Mouse (Mus musculus): ENCODE measurements around the gene Cers3. TPM values are rescaled to one million over a fixed set of nuclear protein-coding genes. Genes with fewer than 3 reads are reported as not detected.

Gene Cers3
- polyA plus RNA-seq (2016; fragmentation: Nextera tagmentation; extraction: Ambion mirVana) = 3.2 and 4.0 TPM in 2 replicates

DNA sequence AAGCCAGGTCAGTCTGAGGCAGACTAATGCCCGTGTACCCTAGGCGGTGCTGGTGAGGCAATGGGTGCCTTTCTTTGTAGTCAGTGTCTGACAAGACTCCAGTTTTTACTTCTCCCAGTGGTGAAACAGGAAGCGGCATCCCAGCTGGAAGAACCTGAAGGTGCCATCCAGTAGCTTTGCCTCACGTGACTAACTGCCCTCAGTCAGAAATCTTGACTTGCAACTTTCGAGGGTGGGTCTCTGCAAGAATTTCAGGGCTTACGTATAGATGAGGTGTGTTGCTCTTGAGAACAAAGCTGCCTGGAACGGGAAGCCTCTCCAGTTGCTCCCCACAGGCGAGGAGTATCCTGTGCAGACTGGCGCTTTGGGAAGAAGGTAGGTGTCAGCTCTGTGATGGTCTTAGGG lies at the start of gene Cers3:
Gene Cers3, plus strand, starts transcription at position 128 of the 405 bp plus-strand sequence.
- Histone ChIP-seq H3K9me3 (no peaks in the 10 kb centered on the region), H3K9ac (no peak within 1 kb of the TSS), H3K27ac (no peak within 1 kb of the TSS), H3K4me2 (replicated peaks) (no peak within 1 kb of the TSS), H3K36me3 (no peaks in the 10 kb centered on the region), H3K4me1 (no peaks in the 10 kb centered on the region), H3K27me3 (no peaks in the 10 kb centered on the region), H3K4me3 (no peak within 1 kb of the TSS)
- 67% methylated on average over 9 of the region's 9 CpGs for WGBS
- no peak for ATAC-seq (ENCODE audit: insufficient number of reproducible peaks, insufficient read depth, low FRiP score, low TSS enrichment)

- Histone ChIP-seq H3K4me2 (replicated peaks) (no peak overlapping the region), H3K4me1 (no peaks in the 10 kb centered on the region; the same call in 1 of the 2 replicates), H3K9me3 (no peaks in the 10 kb centered on the region), H3K27me3 (no peaks in the 10 kb centered on the region), H3K9ac (no peak overlapping the region), H3K4me3 (no peak overlapping the region), H3K36me3 (peaks cover 15% of the 10 kb centered on the region), H3K27ac (no peak overlapping the region)
- 76% methylated on average over 7 of the region's 7 CpGs for WGBS
- ATAC-seq (ENCODE audit: insufficient number of reproducible peaks, insufficient read depth, low FRiP score, low TSS enrichment) = no peak
These were observed 48.8 kb upstream of the Cers3 start for GRCm38 (mm10) chr7:66694467-66694866.

DNA sequence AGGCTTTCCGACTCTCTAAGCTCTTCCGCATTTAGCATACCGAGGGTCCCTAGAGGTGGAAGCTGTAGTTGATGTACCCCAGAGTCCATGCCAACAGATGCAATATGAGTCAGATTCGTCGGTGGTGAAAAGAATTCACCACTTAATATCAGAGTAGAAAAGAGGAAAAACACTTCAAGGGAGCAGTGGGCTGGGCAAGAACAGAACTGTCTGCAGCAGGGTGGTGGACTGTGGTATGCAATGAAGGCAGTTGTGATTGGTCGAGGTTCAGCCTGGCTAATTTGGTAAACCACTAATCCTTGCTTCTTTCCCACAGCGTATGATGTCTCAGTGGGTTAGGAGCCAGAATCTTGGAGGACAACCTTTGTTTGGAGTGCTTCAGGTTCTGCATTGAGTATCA lies 40.6 kb upstream of the Cers3 start:
- ATAC-seq (ENCODE audit: insufficient number of reproducible peaks, insufficient read depth, low FRiP score, low TSS enrichment) = no peak
- Histone ChIP-seq H3K4me2 (replicated peaks) (no peak overlapping the region), H3K9ac (no peak overlapping the region), H3K27ac (no peak overlapping the region), H3K4me1 (no peaks in the 10 kb centered on the region), H3K36me3 (peaks cover 51% of the 10 kb centered on the region), H3K27me3 (no peaks in the 10 kb centered on the region), H3K4me3 (no peak overlapping the region), H3K9me3 (no peaks in the 10 kb centered on the region)
- 87% methylated on average over 7 of the region's 7 CpGs for WGBS

GRCm38 (mm10) chr7:66704631-66705030 lies 38.7 kb upstream of the Cers3 start:
- no peaks in the 10 kb centered on the region for H3K27me3 ChIP-seq
- no peak overlapping the region for H3K4me3 ChIP-seq
- no peaks in the 10 kb centered on the region for H3K9me3 ChIP-seq
- H3K4me2 ChIP-seq (replicated peaks) = no peak overlapping the region
- no peak overlapping the region for H3K27ac ChIP-seq
- 89% methylated on average over 3 of the region's 3 CpGs for WGBS
- H3K9ac ChIP-seq = no peak overlapping the region
- H3K4me1 ChIP-seq = no peaks in the 10 kb centered on the region
- peaks cover 53% of the 10 kb centered on the region for H3K36me3 ChIP-seq
- ATAC-seq (ENCODE audit: insufficient number of reproducible peaks, insufficient read depth, low FRiP score, low TSS enrichment) = no peak

- H3K4me2 ChIP-seq (replicated peaks) = no peak overlapping the region
- no peak overlapping the region for H3K4me3 ChIP-seq
- ATAC-seq (ENCODE audit: insufficient number of reproducible peaks, insufficient read depth, low FRiP score, low TSS enrichment) = no peak
- H3K4me1 ChIP-seq = no peaks in the 10 kb centered on the region
- peaks cover 54% of the 10 kb centered on the region for H3K36me3 ChIP-seq
- no peaks in the 10 kb centered on the region for H3K9me3 ChIP-seq
- H3K27me3 ChIP-seq = no peaks in the 10 kb centered on the region
- WGBS = 61% methylated on average over 2 of the region's 2 CpGs
- H3K27ac ChIP-seq = no peak overlapping the region
- H3K9ac ChIP-seq = no peak overlapping the region
These were observed 32.1 kb upstream of the Cers3 start for GRCm38 (mm10) chr7:66711166-66711565.

GRCm38 (mm10) chr7:66724514-66724913 lies 18.8 kb upstream of the Cers3 start:
- H3K27me3 ChIP-seq = no peaks in the 10 kb centered on the region
- WGBS = 83% methylated on average over 4 of the region's 4 CpGs
- H3K36me3 ChIP-seq = peaks cover 9% of the 10 kb centered on the region
- H3K9ac ChIP-seq = no peak overlapping the region
- no peak overlapping the region for H3K4me3 ChIP-seq
- ATAC-seq (ENCODE audit: insufficient number of reproducible peaks, insufficient read depth, low FRiP score, low TSS enrichment) = no peak
- no peak overlapping the region for H3K4me2 ChIP-seq (replicated peaks)
- H3K4me1 ChIP-seq = no peaks in the 10 kb centered on the region
- H3K9me3 ChIP-seq = no peaks in the 10 kb centered on the region
- H3K27ac ChIP-seq = no peak overlapping the region

DNA sequence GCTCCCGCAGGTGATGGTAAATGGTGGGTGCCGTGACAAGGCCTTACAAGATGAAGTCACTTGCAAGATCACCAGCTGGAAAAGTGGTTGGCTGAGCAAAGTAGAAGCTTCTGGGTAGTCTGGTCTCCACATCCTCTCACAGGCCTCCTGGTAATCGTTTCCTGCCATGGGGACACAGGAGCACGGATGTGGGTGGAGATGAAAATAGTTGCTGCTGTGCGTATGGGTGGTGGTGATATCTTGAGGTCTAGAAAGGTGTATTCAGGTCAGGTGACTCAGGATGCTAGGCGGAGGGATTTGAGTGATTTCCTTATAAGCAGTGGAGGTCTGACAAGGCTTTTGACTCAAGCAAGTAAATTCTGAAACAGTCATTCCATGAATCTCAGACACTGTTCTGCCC lies 18.4 kb upstream of the Cers3 start:
- Histone ChIP-seq H3K27me3 (no peaks in the 10 kb centered on the region), H3K4me1 (no peaks in the 10 kb centered on the region), H3K36me3 (peaks cover 9% of the 10 kb centered on the region), H3K9me3 (no peaks in the 10 kb centered on the region), H3K27ac (no peak overlapping the region), H3K9ac (no peak overlapping the region), H3K4me3 (no peak overlapping the region), H3K4me2 (replicated peaks) (no peak overlapping the region)
- ATAC-seq (ENCODE audit: insufficient number of reproducible peaks, insufficient read depth, low FRiP score, low TSS enrichment) = no peak
- 83% methylated on average over 6 of the region's 6 CpGs for WGBS

DNA sequence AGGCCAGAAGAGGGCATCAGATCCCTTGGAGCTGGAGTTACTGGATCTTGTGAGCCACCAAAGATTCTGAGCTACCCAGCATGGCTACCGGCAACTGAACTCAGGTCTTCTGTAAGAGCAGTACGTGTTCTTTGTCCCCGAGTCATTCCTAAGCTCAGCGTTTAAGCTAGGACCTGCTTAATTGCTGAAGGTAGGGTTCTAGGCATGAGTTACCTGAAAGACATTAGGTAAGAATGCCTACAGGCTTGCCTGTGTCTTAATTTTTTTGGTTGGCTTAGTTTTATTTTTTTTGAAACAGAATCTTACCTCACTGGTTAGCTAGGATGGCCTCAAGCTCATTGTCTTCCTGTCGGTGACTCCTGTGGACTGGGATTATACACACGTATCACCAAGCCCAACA lies 15.2 kb upstream of the Cers3 start:
- Histone ChIP-seq H3K27ac (no peak overlapping the region), H3K4me3 (no peak overlapping the region), H3K36me3 (no peaks in the 10 kb centered on the region), H3K4me2 (replicated peaks) (no peak overlapping the region), H3K9me3 (no peaks in the 10 kb centered on the region), H3K4me1 (no peaks in the 10 kb centered on the region), H3K9ac (no peak overlapping the region), H3K27me3 (no peaks in the 10 kb centered on the region)
- no peak for ATAC-seq (ENCODE audit: insufficient number of reproducible peaks, insufficient read depth, low FRiP score, low TSS enrichment)
- WGBS = 86% methylated on average over 6 of the region's 6 CpGs

GRCm38 (mm10) chr7:66729232-66729631 lies 14.1 kb upstream of the Cers3 start:
- Histone ChIP-seq H3K9me3 (no peaks in the 10 kb centered on the region), H3K4me1 (no peaks in the 10 kb centered on the region), H3K36me3 (no peaks in the 10 kb centered on the region), H3K4me2 (replicated peaks) (no peak overlapping the region), H3K9ac (no peak overlapping the region), H3K4me3 (no peak overlapping the region), H3K27me3 (no peaks in the 10 kb centered on the region), H3K27ac (no peak overlapping the region)
- 84% methylated on average over 2 of the region's 2 CpGs for WGBS
- no peak for ATAC-seq (ENCODE audit: insufficient number of reproducible peaks, insufficient read depth, low FRiP score, low TSS enrichment)

GRCm38 (mm10) chr7:66733431-66733830 lies 9.9 kb upstream of the Cers3 start:
- Histone ChIP-seq H3K4me1 (no peaks in the 10 kb centered on the region), H3K27ac (no peak overlapping the region), H3K9ac (no peak overlapping the region), H3K4me3 (no peak overlapping the region), H3K9me3 (no peaks in the 10 kb centered on the region), H3K27me3 (no peaks in the 10 kb centered on the region), H3K36me3 (no peaks in the 10 kb centered on the region), H3K4me2 (replicated peaks) (no peak overlapping the region)
- ATAC-seq (ENCODE audit: insufficient number of reproducible peaks, insufficient read depth, low FRiP score, low TSS enrichment) = peak; percentile 64; the same call in 1 of the 2 replicates
- WGBS = 94% methylated on average over 17 of the region's 17 CpGs

DNA sequence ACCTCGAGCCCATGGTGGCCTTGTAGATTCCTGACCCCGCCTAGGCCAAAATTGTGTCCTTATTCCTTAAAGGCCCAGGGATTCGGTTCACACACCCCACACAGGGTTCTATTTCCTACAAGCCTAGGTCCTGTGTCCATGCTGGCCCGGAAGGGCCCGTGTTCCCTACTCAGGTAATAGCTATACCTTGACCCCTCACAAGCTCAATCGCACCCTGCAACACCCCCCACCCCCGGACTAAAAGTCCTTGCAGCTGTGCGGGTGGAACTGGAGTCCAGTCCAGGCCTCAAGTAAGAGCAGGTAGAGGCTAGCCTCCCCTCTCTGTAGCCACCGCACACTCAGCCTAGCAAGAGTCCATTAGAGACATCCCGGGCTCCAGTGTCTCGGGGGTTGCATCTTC lies 9.4 kb upstream of the Cers3 start:
- WGBS = 90% methylated on average over 11 of the region's 11 CpGs
- Histone ChIP-seq H3K4me1 (no peaks in the 10 kb centered on the region), H3K36me3 (no peaks in the 10 kb centered on the region), H3K4me3 (no peak overlapping the region), H3K4me2 (replicated peaks) (no peak overlapping the region), H3K27ac (no peak overlapping the region), H3K9me3 (no peaks in the 10 kb centered on the region), H3K9ac (no peak overlapping the region), H3K27me3 (no peaks in the 10 kb centered on the region)
- no peak for ATAC-seq (ENCODE audit: insufficient number of reproducible peaks, insufficient read depth, low FRiP score, low TSS enrichment)

GRCm38 (mm10) chr7:66734466-66734865 lies 8.8 kb upstream of the Cers3 start:
- no peak overlapping the region for H3K9ac ChIP-seq
- H3K27me3 ChIP-seq = no peaks in the 10 kb centered on the region
- ATAC-seq (ENCODE audit: insufficient number of reproducible peaks, insufficient read depth, low FRiP score, low TSS enrichment) = no peak
- H3K36me3 ChIP-seq = no peaks in the 10 kb centered on the region
- H3K4me2 ChIP-seq (replicated peaks) = no peak overlapping the region
- no peaks in the 10 kb centered on the region for H3K9me3 ChIP-seq
- H3K4me1 ChIP-seq = no peaks in the 10 kb centered on the region
- no peak overlapping the region for H3K4me3 ChIP-seq
- H3K27ac ChIP-seq = no peak overlapping the region
- 95% methylated on average over 4 of the region's 4 CpGs for WGBS

DNA sequence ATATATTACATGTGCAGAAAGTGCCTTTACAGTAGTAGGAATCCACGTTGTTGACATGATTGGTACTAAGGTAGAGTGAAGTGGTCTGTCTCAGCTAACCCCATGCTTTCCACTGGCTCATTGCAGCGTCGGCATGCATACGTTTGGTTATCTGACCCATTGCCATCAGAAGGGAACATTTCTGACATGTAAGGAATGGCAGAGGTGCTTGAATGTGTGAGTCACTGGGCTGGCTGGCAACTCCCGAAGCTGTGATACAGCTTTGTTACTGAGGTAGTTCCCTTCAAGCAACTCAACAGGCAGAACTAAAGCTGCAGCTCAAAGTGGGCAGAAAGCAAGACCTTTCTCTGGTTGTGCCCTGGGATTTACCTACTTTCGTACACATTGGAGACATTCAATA lies 8.3 kb upstream of the Cers3 start:
- no peak overlapping the region for H3K4me2 ChIP-seq (replicated peaks)
- H3K9ac ChIP-seq = no peak overlapping the region
- ATAC-seq (ENCODE audit: insufficient number of reproducible peaks, insufficient read depth, low FRiP score, low TSS enrichment) = no peak
- no peaks in the 10 kb centered on the region for H3K27me3 ChIP-seq
- H3K36me3 ChIP-seq = no peaks in the 10 kb centered on the region
- H3K4me1 ChIP-seq = no peaks in the 10 kb centered on the region
- H3K9me3 ChIP-seq = no peaks in the 10 kb centered on the region
- H3K27ac ChIP-seq = no peak overlapping the region
- 84% methylated on average over 6 of the region's 6 CpGs for WGBS
- no peak overlapping the region for H3K4me3 ChIP-seq

Data from embryonic facial prominence, embryonic 12.5 days (tissue).